Mouse (Mus musculus) MEL (cell line): Measurements from ENCODE around the gene Atic. TPM values are rescaled to one million over a fixed set of nuclear protein-coding genes. Genes with fewer than 3 reads are reported as not detected.

Source experiments
- DNase-seq: peaks from one replicate; pipeline ENCODE4 v3.0.0; 2011; ENCODE audit warnings: low read depth, low spot score
- H3K27ac ChIP-seq: 2 replicates; pipeline ENCODE4 v1.5.1; 2012; ENCODE audit warnings: low read depth, mild to moderate bottlenecking, control low read depth, low read length, moderate library complexity; ENCODE audit not compliant: control insufficient read depth
- H3K27me3 ChIP-seq, 2 experiments: fragments of 150-350 bp in 1 of 2; sonication (generic) in 1 of 2; 2 replicates each; pipeline ENCODE4 v1.6.1; 2012; ENCODE audit warnings: low read length in 2 of 2, mild to moderate bottlenecking in 2 of 2, improper control_type of control experiment in 1 of 2, moderate library complexity in 1 of 2; ENCODE audit not compliant: insufficient read depth in 2 of 2, control insufficient read depth in 1 of 2
- H3K36me3 ChIP-seq, 2 experiments: 2 replicates each; pipeline ENCODE4 v1.6.1; 2012 to 2014; ENCODE audit warnings: low read length in 2 of 2, improper control_type of control experiment in 1 of 2, inconsistent platforms in 1 of 2, mild to moderate bottlenecking in 1 of 2; ENCODE audit not compliant: insufficient read depth in 2 of 2, control insufficient read depth in 1 of 2
- H3K4me1 ChIP-seq, 2 experiments: fragments of 150-350 bp in 1 of 2; sonication (generic) in 1 of 2; 2 replicates each; pipeline ENCODE4 v1.6.1; 2012; ENCODE audit warnings: low read length in 2 of 2, improper control_type of control experiment in 1 of 2, mild to moderate bottlenecking in 1 of 2; ENCODE audit not compliant: insufficient read depth in 2 of 2, control insufficient read depth in 1 of 2
- H3K4me3 ChIP-seq, 2 experiments: fragments of 150-350 bp in 1 of 2; sonication (generic) in 1 of 2; 2 replicates each; pipeline ENCODE4 v1.5.1; 2012; ENCODE audit warnings: low read depth in 2 of 2, low read length in 2 of 2, mild to moderate bottlenecking in 2 of 2, moderate library complexity in 2 of 2, control low read depth in 1 of 2, improper control_type of control experiment in 1 of 2; ENCODE audit not compliant: control insufficient read depth in 1 of 2, insufficient read depth in 1 of 2
- H3K79me2 ChIP-seq: 2 replicates; pipeline ENCODE4 v1.6.1; 2012; ENCODE audit warnings: mild to moderate bottlenecking, low read length, moderate library complexity; ENCODE audit not compliant: control insufficient read depth, poor library complexity, insufficient read depth
- H3K9ac ChIP-seq: 2 replicates; pipeline ENCODE4 v1.6.1; 2012; ENCODE audit warnings: low read depth, mild to moderate bottlenecking, control low read depth, low read length, moderate library complexity; ENCODE audit not compliant: control insufficient read depth, poor library complexity, severe bottlenecking
- H3K9me3 ChIP-seq: fragments of 150-350 bp; sonication (generic); replicated peaks from 2 replicates; pipeline ENCODE4 v1.6.1; 2012; ENCODE audit warnings: mild to moderate bottlenecking, low read length, improper control_type of control experiment, moderate library complexity; ENCODE audit not compliant: insufficient read depth
- CHD1 ChIP-seq: IDR thresholded peaks from 2 replicates; pipeline ENCODE4 v1.6.1; 2012; ENCODE audit warnings: low read depth, mild to moderate bottlenecking, inconsistent platforms, low read length, improper control_type of control experiment
- CHD2 ChIP-seq: IDR thresholded peaks from 2 replicates; pipeline ENCODE4 v1.6.1; 2011; ENCODE audit warnings: low read length, improper control_type of control experiment
- CTCF ChIP-seq, 3 experiments: IDR thresholded peaks in 2 of 3; conservative IDR thresholded peaks in 1 of 3; 2 replicates each; pipeline ENCODE4 v1.5.1; 2011 to 2012; ENCODE audit warnings: low read length in 3 of 3, low read depth in 2 of 3, mild to moderate bottlenecking in 2 of 3, improper control_type of control experiment in 1 of 3, inconsistent platforms in 1 of 3, mixed read lengths in 1 of 3, moderate library complexity in 1 of 3; ENCODE audit not compliant: control insufficient read depth in 1 of 3, insufficient read depth in 1 of 3, poor library complexity in 1 of 3, severe bottlenecking in 1 of 3
- E2F4 ChIP-seq: IDR thresholded peaks from 2 replicates; pipeline ENCODE4 v1.6.1; 2011; ENCODE audit warnings: low read depth, low read length, improper control_type of control experiment, borderline replicate concordance
- ELF1 ChIP-seq: IDR thresholded peaks from 2 replicates; pipeline ENCODE4 v1.6.1; 2014; ENCODE audit warnings: low read depth, mild to moderate bottlenecking, inconsistent platforms, low read length, improper control_type of control experiment, moderate library complexity
- EP300 ChIP-seq, 2 experiments: IDR thresholded peaks; 2 replicates each; pipeline ENCODE4 v1.6.1; 2011; ENCODE audit warnings: improper control_type of control experiment in 2 of 2, low read length in 2 of 2, low read depth in 1 of 2, mild to moderate bottlenecking in 1 of 2
- GATA1 ChIP-seq: IDR thresholded peaks from 2 replicates; pipeline ENCODE4 v1.6.1; 2011; ENCODE audit warnings: low read depth, low read length, improper control_type of control experiment
- KAT2A ChIP-seq: conservative IDR thresholded peaks from 2 replicates; pipeline ENCODE4 v1.6.1; 2012; ENCODE audit warnings: low read depth, low read length, improper control_type of control experiment, inconsistent platforms
- MAFK ChIP-seq: IDR thresholded peaks from 2 replicates; pipeline ENCODE4 v1.6.1; 2011; ENCODE audit warnings: low read depth, mild to moderate bottlenecking, low read length, improper control_type of control experiment, borderline replicate concordance
- MAZ ChIP-seq: IDR thresholded peaks from 2 replicates; pipeline ENCODE4 v1.6.1; 2012; ENCODE audit warnings: low read depth, mild to moderate bottlenecking, inconsistent platforms, low read length, improper control_type of control experiment
- MEF2A ChIP-seq: IDR thresholded peaks from 2 replicates; pipeline ENCODE4 v1.6.1; 2014; ENCODE audit warnings: low read depth, mild to moderate bottlenecking, inconsistent platforms, low read length, improper control_type of control experiment; ENCODE audit not compliant: poor library complexity, insufficient replicate concordance, severe bottlenecking; ENCODE audit errors: extremely low read depth
- MYB ChIP-seq: IDR thresholded peaks from 2 replicates; pipeline ENCODE4 v1.6.1; 2011; ENCODE audit warnings: mild to moderate bottlenecking, low read depth, low read length, improper control_type of control experiment
- NELFE ChIP-seq: IDR thresholded peaks from 2 replicates; pipeline ENCODE4 v1.6.1; 2011; ENCODE audit warnings: low read depth, low read length, improper control_type of control experiment
- POLR2AphosphoS2 ChIP-seq: IDR thresholded peaks from 2 replicates; pipeline ENCODE4 v1.6.1; 2011; ENCODE audit warnings: low read length, improper control_type of control experiment
- POLR2AphosphoS5 ChIP-seq: IDR thresholded peaks from 2 replicates; pipeline ENCODE4 v1.6.1; 2012; ENCODE audit warnings: low read depth, borderline replicate concordance, mild to moderate bottlenecking, inconsistent platforms, low read length, moderate library complexity, mixed read lengths
- SMC3 ChIP-seq: IDR thresholded peaks from 2 replicates; pipeline ENCODE4 v1.6.1; 2011; ENCODE audit warnings: low read depth, low read length, improper control_type of control experiment
- TAL1 ChIP-seq: IDR thresholded peaks from 2 replicates; pipeline ENCODE4 v1.6.1; 2012; ENCODE audit warnings: mild to moderate bottlenecking, inconsistent platforms, low read length, moderate library complexity, mixed read lengths
- TCF12 ChIP-seq: IDR thresholded peaks from 2 replicates; pipeline ENCODE4 v1.6.1; 2014; ENCODE audit warnings: low read depth, mild to moderate bottlenecking, inconsistent platforms, low read length, improper control_type of control experiment, moderate library complexity
- UBTF ChIP-seq: IDR thresholded peaks from 2 replicates; pipeline ENCODE4 v1.6.1; 2012; ENCODE audit warnings: low read depth, mild to moderate bottlenecking, inconsistent platforms, low read length, improper control_type of control experiment, moderate library complexity, borderline replicate concordance; ENCODE audit not compliant: insufficient read depth
- ZC3H11A ChIP-seq: IDR thresholded peaks from 2 replicates; pipeline ENCODE4 v1.6.1; 2012; ENCODE audit warnings: low read depth, mild to moderate bottlenecking, inconsistent platforms, low read length, improper control_type of control experiment
- ZKSCAN1 ChIP-seq: IDR thresholded peaks from 2 replicates; pipeline ENCODE4 v1.6.1; 2012; ENCODE audit warnings: low read depth, mild to moderate bottlenecking, inconsistent platforms, low read length, improper control_type of control experiment, moderate library complexity
- ZMIZ1 ChIP-seq: IDR thresholded peaks from 2 replicates; pipeline ENCODE4 v1.6.1; 2012; ENCODE audit warnings: low read depth, mild to moderate bottlenecking, inconsistent platforms, low read length, improper control_type of control experiment, moderate library complexity
- polyA plus RNA-seq, 2 experiments: library from polyadenylated mRNA; stranded (reverse) in 1 of 2; unstranded in 1 of 2; fragments of >175 nt in 1 of 2; fragments of >200 nt in 1 of 2; gene quantifications; 2 replicates each; pipeline versions ENCODE4 v1.2.1 to v1.2.4; 2012; ENCODE audit warnings: low replicate concordance in 2 of 2, low read depth in 1 of 2; ENCODE audit not compliant: insufficient read length in 2 of 2, insufficient read depth in 1 of 2, missing spikeins in 1 of 2
- total RNA-seq: library from RNA; depleted of rRNA; stranded (reverse); fragments of 300-350 nt; gene quantifications from 2 replicates; pipeline ENCODE4 v1.2.3, GENCODE M21; 2012

The Atic gene
- total and polyA plus RNA-seq, 3 experiments: 190 to 221 TPM; not detected in 1

GRCm38 (mm10) chr1:71614545-71615246 lies 57.7 kb downstream of the Atic start:
- TF ChIP-seq CHD2 (no peak), SMC3 (no peak), POLR2AphosphoS2 (no peak), UBTF (no peak), EP300 (IDR thresholded peaks at IDR 0.05; ENCODE audit: low read depth in 1 of 2, low read length in 2 of 2) (no peak), POLR2AphosphoS5 (no peak), MAZ (no peak), KAT2A (no peak), GATA1 (no peak), ZMIZ1 (no peak), E2F4 (no peak), MYB (no peak), CHD1 (no peak)
- no peak for DNase-seq
- Histone ChIP-seq H3K4me3 (no peak overlapping the region), H3K9me3 (no peaks in the 10 kb centered on the region), H3K79me2 (no peaks in the 10 kb centered on the region), H3K4me1 (no peaks in the 10 kb centered on the region), H3K27me3 (no peaks in the 10 kb centered on the region), H3K36me3 (no peaks in the 10 kb centered on the region), H3K9ac (no peak overlapping the region), H3K27ac (no peak overlapping the region)

- no peaks in the 10 kb centered on the region for H3K9me3 ChIP-seq
These were observed 64.6 kb downstream of the Atic start for GRCm38 (mm10) chr1:71621526-71621925.

More at GRCm38 (mm10) chr1:71621526-71621925, 64.6 kb downstream of the Atic start:
- no peak for DNase-seq
- Histone ChIP-seq H3K9ac (no peak overlapping the region), H3K27me3 (no peaks in the 10 kb centered on the region), H3K36me3 (no peaks in the 10 kb centered on the region), H3K4me1 (no peaks in the 10 kb centered on the region)
- TF ChIP-seq TAL1: no peak
- TF ChIP-seq TCF12: no peak
- no peak for TF ChIP-seq KAT2A
- TF ChIP-seq MYB: no peak
- no peak for TF ChIP-seq MAFK
- TF ChIP-seq ELF1: no peak
- no peak for TF ChIP-seq SMC3
- no peak for TF ChIP-seq UBTF
- no peak for TF ChIP-seq EP300 (IDR thresholded peaks at IDR 0.05; ENCODE audit: low read depth in 1 of 2, low read length in 2 of 2)
- no peak for TF ChIP-seq MAZ
- no peak for TF ChIP-seq ZC3H11A
- TF ChIP-seq POLR2AphosphoS5: no peak
- TF ChIP-seq CTCF (IDR thresholded peaks at IDR 0.05 in 2 of 3, conservative IDR thresholded peaks at IDR 0.05 in 1 of 3; ENCODE audit: control insufficient read depth in 1 of 3, insufficient read depth in 1 of 3, low read depth in 2 of 3, low read length in 3 of 3, poor library complexity in 1 of 3, severe bottlenecking in 1 of 3): no peak
- TF ChIP-seq POLR2AphosphoS2: no peak
- TF ChIP-seq NELFE: no peak
- TF ChIP-seq MEF2A: no peak
- TF ChIP-seq ZKSCAN1: no peak
- TF ChIP-seq, all 39 proteins: peak for 0
- no peak overlapping the region for H3K4me3 ChIP-seq
- no peak overlapping the region for H3K27ac ChIP-seq
- H3K79me2 ChIP-seq: no peaks in the 10 kb centered on the region
